Mouse (Mus musculus) forebrain, embryonic 15.5 days (tissue): ENCODE results near the gene Olfr670. TPM values are rescaled to one million over a fixed set of nuclear protein-coding genes. Genes with fewer than 3 reads are reported as not detected.
"Not testable (repeated sequence)": the region's sequence is repeated elsewhere in the genome, so short reads cannot be mapped to it uniquely, and the experiment has no call there.

Experiments
- ATAC-seq: fragments of 200-750 bp; cut with Nextera tagmentation; replicated peaks from 2 replicates; pipeline ENCODE4 v1.8.0; 2017; ENCODE audit warnings: mild to moderate bottlenecking, moderate TSS enrichment, moderate library complexity
- H3K27ac ChIP-seq: fragments of 300-500 bp; sonication (generic); replicated peaks from 2 replicates; pipeline ENCODE4 v1.5.1; 2015; ENCODE audit warnings: mild to moderate bottlenecking, inconsistent platforms
- H3K27me3 ChIP-seq: fragments of 300-500 bp; sonication (generic); 2 replicates; pipeline ENCODE4 v1.6.1; 2015; ENCODE audit warnings: inconsistent platforms
- H3K36me3 ChIP-seq: fragments of 300-500 bp; sonication (generic); 2 replicates; pipeline ENCODE4 v1.6.1; 2015; ENCODE audit warnings: mild to moderate bottlenecking, inconsistent platforms
- H3K4me1 ChIP-seq: fragments of 300-500 bp; sonication (generic); 2 replicates; pipeline ENCODE4 v1.6.1; 2015; ENCODE audit warnings: inconsistent platforms
- H3K4me2 ChIP-seq: fragments of 300-500 bp; sonication (generic); replicated peaks from 2 replicates; pipeline ENCODE4 v1.6.1; 2015; ENCODE audit warnings: mild to moderate bottlenecking, inconsistent platforms
- H3K4me3 ChIP-seq: fragments of 300-500 bp; sonication (generic); 2 replicates; pipeline ENCODE4 v1.5.1; 2015; ENCODE audit warnings: mild to moderate bottlenecking, inconsistent platforms
- H3K9ac ChIP-seq: fragments of 300-500 bp; sonication (generic); replicated peaks from 2 replicates; pipeline ENCODE4 v1.6.1; 2015; ENCODE audit warnings: mild to moderate bottlenecking, inconsistent platforms
- H3K9me3 ChIP-seq: fragments of 300-500 bp; sonication (generic); 2 replicates; pipeline ENCODE4 v1.6.1; 2016; ENCODE audit warnings: inconsistent platforms
- WGBS: fragments of 180-500 bp; shearing (Covaris S2); methylation state at CpG from one replicate; pipeline ENCODE4 v1.1.7; 2015; ENCODE audit warnings: mixed read lengths; 5-methylcytosine and 5-hydroxymethylcytosine counted together
- polyA plus RNA-seq: library from polyadenylated mRNA; unstranded; fragments of >200 nt; fragmentation: Nextera tagmentation; extraction: Ambion mirVana; gene quantifications from 2 replicates; pipeline ENCODE4 v1.2.1, GENCODE M21; 2015

The Olfr670 gene
- polyA plus RNA-seq, result not detected in 2 replicates

- H3K4me1 ChIP-seq, result no peaks in the 10 kb centered on the region
- H3K27ac ChIP-seq, result no peak within 1 kb of the TSS
- WGBS, result 62% methylated on average over 1 of the region's 1 CpGs
- H3K4me2 ChIP-seq, result no peak within 1 kb of the TSS
- H3K9ac ChIP-seq, result no peak within 1 kb of the TSS
- no peaks in the 10 kb centered on the region for H3K27me3 ChIP-seq
- H3K36me3 ChIP-seq, result no peaks in the 10 kb centered on the region
- no peaks in the 10 kb centered on the region for H3K9me3 ChIP-seq
- H3K4me3 ChIP-seq, result no peak within 1 kb of the TSS
- no peak for ATAC-seq
Measured at GRCm38 (mm10) chr7:104962520-104962919, at the start of gene Olfr670. Gene Olfr670 (minus strand): TSS chr7:104962620.

DNA sequence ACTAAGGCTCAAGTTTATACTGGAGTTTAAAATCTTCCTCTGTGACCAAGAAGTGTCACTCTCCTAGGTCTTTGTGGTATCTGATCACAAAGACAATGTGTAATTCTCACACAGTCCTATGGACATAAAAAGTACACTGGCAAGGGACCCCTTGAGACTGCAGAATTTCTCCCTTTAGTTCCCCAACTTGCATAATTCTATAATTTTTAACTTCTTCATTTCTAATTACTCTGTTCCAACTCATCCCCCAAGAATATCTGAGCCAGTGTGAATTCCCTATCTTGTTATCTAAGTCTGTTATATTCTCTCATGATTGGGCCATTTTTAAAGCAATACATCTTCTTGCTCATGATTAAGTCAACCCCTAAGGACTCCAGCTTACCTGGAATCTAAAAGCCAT, 39.5 kb upstream of the Olfr670 start, which contains the start of gene Olfr672:
Gene Olfr672, minus strand, starts transcription at position 101 of the 400 bp plus-strand sequence.
- H3K9me3 ChIP-seq, result no peaks in the 10 kb centered on the region
- no peak within 1 kb of the TSS for H3K4me3 ChIP-seq
- H3K27me3 ChIP-seq, result no peaks in the 10 kb centered on the region
- no peak for ATAC-seq
- no peaks in the 10 kb centered on the region for H3K4me1 ChIP-seq
- H3K36me3 ChIP-seq, result no peaks in the 10 kb centered on the region
- H3K4me2 ChIP-seq, result no peak within 1 kb of the TSS
- H3K9ac ChIP-seq, result no peak within 1 kb of the TSS
- no peak within 1 kb of the TSS for H3K27ac ChIP-seq

DNA sequence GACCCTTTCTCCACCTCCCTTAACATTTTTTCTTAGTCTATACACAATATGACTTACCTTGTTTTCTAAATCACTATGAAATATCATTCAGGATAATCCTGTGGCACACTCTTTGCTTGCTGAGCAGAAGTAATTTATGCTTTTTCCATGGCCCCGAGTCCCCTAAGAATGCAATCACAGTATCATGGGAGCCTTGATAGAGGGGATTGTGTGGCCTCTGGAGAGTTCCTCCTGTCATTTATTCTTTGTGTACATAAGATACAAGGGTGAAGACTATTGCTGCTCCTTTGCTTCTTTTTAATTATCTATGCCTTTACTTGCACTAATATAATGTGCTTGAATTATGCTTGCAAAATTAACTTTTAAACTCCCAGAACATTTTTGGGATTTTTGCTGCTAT, 16.6 kb upstream of the Olfr670 start, which contains the start of gene Olfr671:
Gene Olfr671, minus strand, starts transcription at position 101 of the 400 bp plus-strand sequence.
- H3K36me3 ChIP-seq, result no peaks in the 10 kb centered on the region
- H3K4me3 ChIP-seq, result no peak within 1 kb of the TSS
- H3K4me2 ChIP-seq, result no peak within 1 kb of the TSS
- H3K4me1 ChIP-seq, result no peaks in the 10 kb centered on the region
- H3K9ac ChIP-seq, result no peak within 1 kb of the TSS
- no peak for ATAC-seq
- no peak within 1 kb of the TSS for H3K27ac ChIP-seq
- no peaks in the 10 kb centered on the region for H3K9me3 ChIP-seq
- 81% methylated on average over 1 of the region's 1 CpGs for WGBS
- no peaks in the 10 kb centered on the region for H3K27me3 ChIP-seq

DNA sequence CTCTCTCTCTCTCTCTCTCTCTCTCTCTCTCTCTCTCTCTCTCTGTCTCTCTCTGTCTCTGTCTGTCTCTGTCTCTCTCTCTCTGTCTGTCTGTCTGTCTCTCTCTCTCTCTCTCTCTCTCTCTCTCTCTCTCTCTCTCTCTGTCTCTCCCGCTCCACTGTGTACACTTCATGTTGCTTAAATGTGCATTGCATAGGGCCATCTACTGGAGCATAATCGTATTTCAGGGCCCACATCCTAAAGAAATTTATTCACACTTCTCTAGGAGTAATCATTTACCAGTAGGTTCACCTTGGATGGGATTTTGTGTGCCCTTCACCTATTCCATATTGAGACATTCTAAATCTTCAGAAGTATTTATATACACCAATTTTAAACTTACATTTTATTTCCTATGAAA, 10.1 kb upstream of the Olfr670 start:
- H3K4me1 ChIP-seq, H3K27me3 ChIP-seq, H3K36me3 ChIP-seq, H3K9ac ChIP-seq, ATAC-seq, H3K27ac ChIP-seq, H3K9me3 ChIP-seq, H3K4me3 ChIP-seq, H3K4me2 ChIP-seq: not testable (repeated sequence)
- WGBS, result 79% methylated on average over 2 of the region's 2 CpGs

- H3K36me3 ChIP-seq, H3K4me2 ChIP-seq, H3K9me3 ChIP-seq, H3K4me3 ChIP-seq, H3K27ac ChIP-seq, H3K27me3 ChIP-seq, H3K9ac ChIP-seq, H3K4me1 ChIP-seq, ATAC-seq: not testable (repeated sequence)
- 96% methylated on average over 16 of the region's 16 CpGs for WGBS
Measured at GRCm38 (mm10) chr7:104950234-104950633, 12.2 kb downstream of the Olfr670 start.

DNA sequence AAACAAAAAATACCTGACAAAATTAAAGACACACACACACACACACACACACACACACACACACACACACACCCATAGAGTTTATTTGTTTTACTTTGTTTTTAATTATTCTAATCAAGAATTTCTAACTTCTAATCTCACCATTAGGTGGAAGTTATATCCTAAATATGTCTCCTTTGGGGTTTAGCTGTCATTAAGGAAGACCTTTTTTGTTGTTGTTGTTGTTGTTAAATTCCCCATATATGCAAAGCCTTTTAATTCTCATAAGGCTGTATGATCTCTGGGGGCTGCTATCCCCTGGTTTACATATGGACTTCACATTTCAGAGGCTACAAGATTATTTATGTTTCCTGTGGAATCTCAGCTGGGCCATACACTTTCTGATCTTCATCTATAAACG, 28.5 kb downstream of the Olfr670 start, which contains the start of gene Olfr669:
Gene Olfr669, plus strand, starts transcription at position 301 of the 400 bp plus-strand sequence.
- ATAC-seq, result no peak
- H3K27ac ChIP-seq, result no peak within 1 kb of the TSS
- no peaks in the 10 kb centered on the region for H3K36me3 ChIP-seq
- no peaks in the 10 kb centered on the region for H3K9me3 ChIP-seq
- H3K9ac ChIP-seq, result no peak within 1 kb of the TSS
- H3K4me2 ChIP-seq, result no peak within 1 kb of the TSS
- no peak within 1 kb of the TSS for H3K4me3 ChIP-seq
- H3K4me1 ChIP-seq, result no peaks in the 10 kb centered on the region
- WGBS, result 94% methylated on average over 1 of the region's 1 CpGs
- H3K27me3 ChIP-seq, result no peaks in the 10 kb centered on the region

DNA sequence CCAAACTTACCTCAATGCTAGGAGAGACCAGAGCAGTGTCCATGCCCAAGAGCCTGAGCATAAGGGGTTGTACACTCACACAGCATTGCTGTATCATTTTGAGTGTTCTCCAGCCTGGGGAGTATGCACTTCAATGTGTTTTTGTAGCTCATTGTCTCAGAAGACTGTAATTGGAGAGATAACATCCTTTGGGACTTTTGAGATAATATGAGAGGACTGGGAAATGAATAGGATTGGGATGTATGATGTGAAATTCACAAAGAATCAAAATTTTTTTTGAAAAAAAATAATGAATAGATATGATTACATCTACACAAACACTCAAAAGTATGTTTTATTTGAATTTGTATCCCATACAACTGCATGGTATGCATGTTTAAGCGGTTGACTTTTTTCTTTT, 34.5 kb downstream of the Olfr670 start, which contains the start of gene Olfr668:
Gene Olfr668, minus strand, starts transcription at position 101 of the 400 bp plus-strand sequence.
- H3K4me3 ChIP-seq, result no peak within 1 kb of the TSS
- no peak within 1 kb of the TSS for H3K27ac ChIP-seq
- ATAC-seq, result no peak
- no peaks in the 10 kb centered on the region for H3K4me1 ChIP-seq
- H3K27me3 ChIP-seq, result no peaks in the 10 kb centered on the region
- H3K9me3 ChIP-seq, result no peaks in the 10 kb centered on the region
- 80% methylated on average over 1 of the region's 1 CpGs for WGBS
- H3K4me2 ChIP-seq, result no peak within 1 kb of the TSS
- H3K36me3 ChIP-seq, result no peaks in the 10 kb centered on the region
- H3K9ac ChIP-seq, result no peak within 1 kb of the TSS

- H3K27me3 ChIP-seq, result no peaks in the 10 kb centered on the region
- H3K9me3 ChIP-seq, result no peaks in the 10 kb centered on the region
- H3K4me3 ChIP-seq, result no peak within 1 kb of the TSS
- H3K4me1 ChIP-seq, result no peaks in the 10 kb centered on the region
- no peak for ATAC-seq
- WGBS, result 90% methylated on average over 1 of the region's 1 CpGs
- H3K4me2 ChIP-seq, result no peak within 1 kb of the TSS
- H3K9ac ChIP-seq, result no peak within 1 kb of the TSS
- no peak within 1 kb of the TSS for H3K27ac ChIP-seq
- H3K36me3 ChIP-seq, result no peaks in the 10 kb centered on the region
Measured at GRCm38 (mm10) chr7:104921382-104921781, 41.0 kb downstream of the Olfr670 start, which contains the start of gene Olfr667. Gene Olfr667 (minus strand): TSS chr7:104921482.

Other genes starting within 250 kb of the Olfr670 start
- gene Usp17le, start 185.2 kb downstream of the Olfr670 start, polyA plus RNA-seq, result not detected in 2 replicates
- gene Usp17lb, start 120.0 kb downstream of the Olfr670 start, polyA plus RNA-seq, result not detected in 2 replicates
- not detected in 2 replicates for gene Usp17la, start 105.6 kb downstream of the Olfr670 start, polyA plus RNA-seq
- not detected in 2 replicates for gene Olfr665, start 84.6 kb downstream of the Olfr670 start, polyA plus RNA-seq
- gene Olfr666, start 66.7 kb downstream of the Olfr670 start, polyA plus RNA-seq, result not detected in 2 replicates
- not detected in 2 replicates for gene Olfr667, start 41.1 kb downstream of the Olfr670 start, polyA plus RNA-seq
- not detected in 2 replicates for gene Olfr668, start 34.6 kb downstream of the Olfr670 start, polyA plus RNA-seq
- not detected in 2 replicates for gene Olfr669, start 28.4 kb downstream of the Olfr670 start, polyA plus RNA-seq
- gene Olfr671, start 16.5 kb upstream of the Olfr670 start, polyA plus RNA-seq, result not detected in 2 replicates
- not detected in 2 replicates for gene Olfr672, start 39.4 kb upstream of the Olfr670 start, polyA plus RNA-seq
- gene Olfr675, start 65.8 kb upstream of the Olfr670 start, polyA plus RNA-seq, result not detected in 2 replicates
- gene Olfr676, start 70.1 kb upstream of the Olfr670 start, polyA plus RNA-seq, result not detected in 2 replicates
- gene Olfr677, start 88.8 kb upstream of the Olfr670 start, polyA plus RNA-seq, result not detected in 2 replicates
- not detected in 2 replicates for gene Olfr678, start 101.9 kb upstream of the Olfr670 start, polyA plus RNA-seq
- gene Olfr679, start 118.6 kb upstream of the Olfr670 start, polyA plus RNA-seq, result not detected in 2 replicates
- not detected in 2 replicates for gene Olfr680-ps1, start 130.2 kb upstream of the Olfr670 start, polyA plus RNA-seq
- gene Olfr681, start 154.2 kb upstream of the Olfr670 start, polyA plus RNA-seq, result not detected in 2 replicates
- not detected in 2 replicates for gene Olfr683, start 184.4 kb upstream of the Olfr670 start, polyA plus RNA-seq
- gene Olfr684, start 201.0 kb upstream of the Olfr670 start, polyA plus RNA-seq, result not detected in 2 replicates
- gene Olfr685, start 223.4 kb upstream of the Olfr670 start, polyA plus RNA-seq, result not detected in 2 replicates
- gene Olfr686, start 244.9 kb upstream of the Olfr670 start, polyA plus RNA-seq, result not detected in 2 replicates